Mouse (Mus musculus): ENCODE measurements around the gene Pmp22. TPM values are rescaled to one million over a fixed set of nuclear protein-coding genes. Genes with fewer than 3 reads are reported as not detected.

Gene Pmp22
- polyA plus RNA-seq, 1 experiment = 0.05 TPM

DNA sequence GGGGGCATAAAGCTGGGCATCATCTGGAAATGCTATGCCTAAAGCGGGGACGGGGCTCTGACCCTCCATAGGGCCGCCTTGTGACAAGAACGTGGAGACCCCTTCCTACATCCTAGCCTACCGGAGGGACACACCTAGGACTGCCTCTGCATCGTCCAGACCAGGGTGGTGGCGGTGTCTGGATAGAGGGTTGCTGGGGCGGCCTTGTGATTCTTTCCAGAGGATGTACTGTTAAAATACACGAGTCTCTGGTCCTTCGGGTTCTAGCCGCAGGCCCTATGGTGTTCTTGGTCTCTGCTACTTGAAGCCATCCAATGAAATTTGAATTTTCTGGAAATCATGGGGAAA lies 2.9 kb downstream of the Pmp22 start:
- peaks cover 61% of the 10 kb centered on the region for H3K27me3 ChIP-seq (ENCODE audit: control insufficient read depth)
- no peaks in the 10 kb centered on the region for H3K9me3 ChIP-seq (ENCODE audit: control insufficient read depth, low read length)
- peak overlapping the region; percentile 21 for H3K4me3 ChIP-seq (replicated peaks)
- H3K36me3 ChIP-seq (ENCODE audit: control insufficient read depth) = no peaks in the 10 kb centered on the region
- TF ChIP-seq TAL1 (IDR thresholded peaks at IDR 0.05; ENCODE audit: low read length) (no peak), GATA1 (IDR thresholded peaks at IDR 0.05; ENCODE audit: low read length) (no peak)
- H3K4me1 ChIP-seq (ENCODE audit: control insufficient read depth) = no peaks in the 10 kb centered on the region

DNA sequence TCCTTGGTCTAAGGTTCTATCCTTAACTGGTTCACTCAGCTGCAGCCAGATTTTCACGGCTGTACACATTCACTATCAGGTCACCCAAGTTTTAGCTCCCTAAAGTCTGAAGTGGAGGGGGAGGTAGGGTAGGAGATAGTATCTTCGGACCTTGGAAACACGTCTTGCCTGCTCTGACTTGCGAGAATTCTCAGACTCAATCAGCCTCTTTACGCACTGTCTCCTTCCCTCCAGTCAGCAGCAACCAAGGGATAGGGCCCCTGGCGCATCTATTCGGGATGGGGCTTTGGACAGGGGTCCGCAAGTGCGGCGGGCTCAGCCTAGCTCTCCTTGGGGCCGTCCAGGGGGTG lies 3.3 kb downstream of the Pmp22 start:
- peaks cover 61% of the 10 kb centered on the region for H3K27me3 ChIP-seq (ENCODE audit: control insufficient read depth)
- peak overlapping the region; percentile 8 for H3K4me3 ChIP-seq (replicated peaks)
- H3K4me1 ChIP-seq (ENCODE audit: control insufficient read depth) = no peaks in the 10 kb centered on the region
- TF ChIP-seq TAL1 (IDR thresholded peaks at IDR 0.05; ENCODE audit: low read length) = no peak
- no peak for TF ChIP-seq GATA1 (IDR thresholded peaks at IDR 0.05; ENCODE audit: low read length)
- H3K9me3 ChIP-seq (ENCODE audit: control insufficient read depth, low read length) = no peaks in the 10 kb centered on the region
- H3K36me3 ChIP-seq (ENCODE audit: control insufficient read depth) = no peaks in the 10 kb centered on the region

DNA sequence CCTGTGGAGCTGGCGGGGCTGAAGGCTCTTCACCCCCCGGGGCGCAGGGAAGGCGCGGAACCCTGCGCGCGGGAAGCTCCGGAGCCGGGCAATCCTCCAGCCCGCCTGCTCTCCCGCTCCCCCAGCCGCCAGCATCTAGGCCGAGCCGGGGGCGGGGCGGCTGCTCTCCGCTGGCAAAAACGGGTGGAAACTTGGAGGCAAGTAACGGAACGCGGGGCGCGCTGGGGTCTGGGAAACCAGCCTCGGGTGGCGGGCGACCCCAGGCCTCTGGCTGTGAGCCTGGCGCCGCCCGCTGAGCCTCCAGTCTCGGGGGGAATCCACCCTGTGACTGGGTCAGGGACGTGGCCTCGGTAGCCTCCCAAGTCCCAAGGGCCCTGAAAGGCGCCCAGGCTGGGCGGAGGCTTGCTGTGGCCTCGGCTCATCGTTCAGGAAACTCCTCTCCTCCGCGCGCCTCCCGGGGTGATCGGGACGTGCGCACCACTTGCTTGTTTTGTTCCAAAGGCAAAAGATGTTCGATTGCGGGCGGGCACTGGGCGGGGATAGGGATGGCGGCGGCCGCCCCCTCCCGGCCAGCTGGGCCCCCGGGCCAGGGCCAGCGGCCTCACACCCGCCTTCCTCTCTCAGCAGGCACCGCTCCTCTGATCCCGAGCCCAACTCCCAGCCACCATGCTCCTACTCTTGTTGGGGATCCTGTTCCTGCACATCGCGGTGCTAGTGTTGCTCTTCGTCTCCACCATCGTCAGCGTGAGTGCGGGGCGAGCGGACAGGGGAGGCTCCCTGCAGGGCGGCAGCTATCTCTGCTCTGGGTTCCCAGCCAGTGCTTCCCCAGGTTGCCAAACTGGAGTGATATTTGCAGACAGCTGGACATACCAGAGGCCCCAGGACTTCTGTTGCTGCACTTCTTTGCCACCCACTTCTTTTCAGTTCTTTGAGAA lies 4.0 kb downstream of the Pmp22 start:
- Histone ChIP-seq H3K36me3 (ENCODE audit: control insufficient read depth) (no peaks in the 10 kb centered on the region), H3K9me3 (ENCODE audit: control insufficient read depth, low read length) (no peaks in the 10 kb centered on the region), H3K4me3 (replicated peaks) (peak overlapping the region; percentile 5), H3K27me3 (ENCODE audit: control insufficient read depth) (peaks cover 61% of the 10 kb centered on the region), H3K4me1 (ENCODE audit: control insufficient read depth) (no peaks in the 10 kb centered on the region)
- TF ChIP-seq TAL1 (IDR thresholded peaks at IDR 0.05; ENCODE audit: low read length) (no peak), GATA1 (IDR thresholded peaks at IDR 0.05; ENCODE audit: low read length) (no peak)

DNA sequence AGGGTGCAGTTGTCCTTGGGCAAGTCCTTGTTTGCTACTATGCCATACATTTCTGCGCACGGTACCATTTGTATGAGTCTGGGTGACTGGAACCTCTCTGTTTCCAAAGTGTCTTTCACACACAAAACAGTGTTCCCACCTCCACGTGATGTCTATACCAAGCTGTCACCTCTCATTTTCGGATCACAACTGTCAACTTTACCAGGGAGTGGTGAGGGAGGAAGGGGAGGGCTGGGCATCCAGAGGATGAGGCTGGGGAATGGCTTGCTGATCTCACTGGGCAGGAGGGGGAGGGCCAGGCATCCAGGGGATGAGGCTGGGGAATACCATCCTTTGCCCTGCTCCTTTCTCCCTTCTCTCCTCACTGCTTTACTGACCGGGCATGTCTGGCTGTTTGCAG lies 5.2 kb downstream of the Pmp22 start:
- TF ChIP-seq GATA1 (IDR thresholded peaks at IDR 0.05; ENCODE audit: low read length) = no peak
- TF ChIP-seq TAL1 (IDR thresholded peaks at IDR 0.05; ENCODE audit: low read length) = no peak
- no peak overlapping the region for H3K4me3 ChIP-seq (replicated peaks)
- no peaks in the 10 kb centered on the region for H3K9me3 ChIP-seq (ENCODE audit: control insufficient read depth, low read length)
- no peaks in the 10 kb centered on the region for H3K4me1 ChIP-seq (ENCODE audit: control insufficient read depth)
- peaks cover 60% of the 10 kb centered on the region for H3K27me3 ChIP-seq (ENCODE audit: control insufficient read depth)
- H3K36me3 ChIP-seq (ENCODE audit: control insufficient read depth) = no peaks in the 10 kb centered on the region

DNA sequence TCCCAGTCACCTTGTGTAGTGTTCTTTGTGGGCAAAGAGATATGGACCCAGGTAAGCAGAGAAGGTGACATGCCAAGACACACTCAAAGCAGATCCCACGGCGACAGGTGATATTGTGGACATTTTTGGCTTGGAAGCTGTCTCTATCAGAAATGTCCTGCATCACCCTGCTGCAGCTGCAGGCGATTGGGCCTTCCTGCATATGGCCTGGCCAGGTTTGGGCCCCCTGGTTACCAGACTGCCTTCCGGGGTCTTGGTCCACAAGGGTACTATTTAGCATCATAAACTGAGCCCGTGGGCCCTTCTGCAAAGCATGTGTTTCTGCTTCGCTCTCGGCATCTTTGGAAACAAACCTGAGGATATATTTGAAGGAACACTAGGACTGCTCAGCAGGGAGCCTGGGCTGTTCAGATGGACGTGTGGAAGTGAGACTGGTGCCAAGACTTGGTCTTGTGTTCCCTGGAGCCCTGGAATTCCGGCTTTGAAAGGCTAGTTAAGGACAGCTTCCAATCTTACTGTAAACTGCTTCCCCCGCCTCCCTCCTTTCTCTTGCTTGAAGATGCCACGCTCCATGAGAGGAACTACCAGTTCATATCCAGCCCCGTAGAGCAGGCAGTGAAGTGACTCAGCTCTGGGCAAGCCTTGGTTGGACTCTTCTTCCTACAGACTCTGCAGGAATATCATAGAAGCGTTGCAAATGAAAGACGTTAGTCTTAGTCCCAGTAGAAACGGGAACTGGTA lies 6.1 kb downstream of the Pmp22 start:
- Histone ChIP-seq H3K27me3 (ENCODE audit: control insufficient read depth) (peaks cover 51% of the 10 kb centered on the region), H3K4me1 (ENCODE audit: control insufficient read depth) (no peaks in the 10 kb centered on the region), H3K36me3 (ENCODE audit: control insufficient read depth) (no peaks in the 10 kb centered on the region), H3K9me3 (ENCODE audit: control insufficient read depth, low read length) (no peaks in the 10 kb centered on the region), H3K4me3 (replicated peaks) (no peak overlapping the region)
- no peak for TF ChIP-seq TAL1 (IDR thresholded peaks at IDR 0.05; ENCODE audit: low read length)
- no peak for TF ChIP-seq GATA1 (IDR thresholded peaks at IDR 0.05; ENCODE audit: low read length)

DNA sequence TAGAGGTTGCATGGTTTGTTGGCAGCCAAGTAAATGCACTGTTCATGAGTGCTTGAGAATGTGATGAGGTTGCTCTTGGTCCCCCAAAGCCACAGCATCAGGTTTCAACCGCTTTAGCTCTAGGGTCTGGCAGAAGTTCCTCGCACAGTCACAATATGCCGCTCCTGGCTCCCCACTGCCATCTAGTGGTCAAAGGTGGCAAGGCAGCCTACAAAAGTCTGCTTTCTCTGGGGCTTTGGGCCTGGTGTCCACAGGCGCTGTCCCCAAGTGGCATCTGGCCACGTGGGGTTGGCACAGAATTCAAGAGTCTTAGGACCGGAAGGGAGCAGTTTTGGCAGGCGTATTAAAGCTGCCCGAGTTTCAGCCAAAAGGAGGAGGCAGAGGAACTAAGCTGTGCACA lies 6.8 kb downstream of the Pmp22 start:
- Histone ChIP-seq H3K27me3 (ENCODE audit: control insufficient read depth) (peaks cover 44% of the 10 kb centered on the region), H3K9me3 (ENCODE audit: control insufficient read depth, low read length) (no peaks in the 10 kb centered on the region), H3K4me1 (ENCODE audit: control insufficient read depth) (no peaks in the 10 kb centered on the region), H3K36me3 (ENCODE audit: control insufficient read depth) (no peaks in the 10 kb centered on the region), H3K4me3 (replicated peaks) (no peak overlapping the region)
- TF ChIP-seq TAL1 (IDR thresholded peaks at IDR 0.05; ENCODE audit: low read length) (no peak), GATA1 (IDR thresholded peaks at IDR 0.05; ENCODE audit: low read length) (no peak)

DNA sequence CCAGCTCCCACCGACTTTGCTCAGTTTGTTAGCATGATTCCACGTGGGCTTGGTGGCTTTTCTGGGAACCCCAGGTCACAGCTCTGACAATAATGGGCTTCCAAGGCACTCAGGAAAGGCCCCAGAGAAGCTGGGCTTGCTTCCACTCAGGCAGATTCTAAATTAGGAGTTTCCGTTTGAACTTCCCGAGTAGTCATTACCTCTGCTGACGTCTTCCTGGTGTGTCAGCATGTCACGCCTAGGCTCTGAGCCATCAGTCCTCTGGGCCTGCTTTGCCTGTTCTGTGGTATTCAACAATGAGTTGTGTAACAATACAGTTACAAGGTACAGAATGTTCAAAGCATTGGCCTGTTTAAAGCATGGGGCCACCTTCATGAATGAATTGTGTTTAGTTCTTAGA lies 7.4 kb downstream of the Pmp22 start:
- TF ChIP-seq GATA1 (IDR thresholded peaks at IDR 0.05; ENCODE audit: low read length) (no peak), TAL1 (IDR thresholded peaks at IDR 0.05; ENCODE audit: low read length) (no peak)
- Histone ChIP-seq H3K4me3 (replicated peaks) (no peak overlapping the region), H3K27me3 (ENCODE audit: control insufficient read depth) (peaks cover 38% of the 10 kb centered on the region), H3K4me1 (ENCODE audit: control insufficient read depth) (no peaks in the 10 kb centered on the region), H3K36me3 (ENCODE audit: control insufficient read depth) (no peaks in the 10 kb centered on the region), H3K9me3 (ENCODE audit: control insufficient read depth, low read length) (no peaks in the 10 kb centered on the region)

DNA sequence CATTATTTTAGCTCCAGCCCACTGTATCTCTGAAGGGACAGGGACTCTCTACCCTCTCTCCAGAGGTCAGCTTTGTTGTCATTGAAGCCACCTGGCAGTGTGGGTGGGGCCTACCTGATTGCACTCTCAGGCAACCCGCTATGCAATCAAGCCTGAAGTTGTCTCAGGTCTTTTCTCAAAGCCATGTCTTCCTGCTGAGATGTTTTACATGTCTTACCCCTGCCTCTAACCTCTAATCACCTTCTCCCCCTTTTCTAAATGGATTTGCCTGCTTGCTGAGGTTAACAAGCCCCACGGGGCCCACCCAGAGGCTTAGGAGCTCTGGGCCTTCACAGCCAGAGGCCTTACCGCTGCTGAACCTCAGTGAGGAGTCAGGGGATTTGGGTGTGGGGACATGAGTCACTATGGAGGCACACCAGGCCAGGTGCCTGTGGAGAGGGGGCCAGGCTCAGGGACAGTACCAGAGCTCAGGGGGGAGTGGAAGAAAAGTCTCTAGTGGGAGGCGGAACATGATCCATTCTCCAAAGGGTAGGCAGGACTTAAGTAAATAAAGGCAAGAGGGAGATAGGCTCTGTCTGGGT lies 8.1 kb downstream of the Pmp22 start:
- no peak overlapping the region for H3K4me3 ChIP-seq (replicated peaks)
- no peaks in the 10 kb centered on the region for H3K9me3 ChIP-seq (ENCODE audit: control insufficient read depth, low read length)
- TF ChIP-seq GATA1 (IDR thresholded peaks at IDR 0.05; ENCODE audit: low read length) (no peak), TAL1 (IDR thresholded peaks at IDR 0.05; ENCODE audit: low read length) (no peak)
- no peaks in the 10 kb centered on the region for H3K4me1 ChIP-seq (ENCODE audit: control insufficient read depth)
- peaks cover 31% of the 10 kb centered on the region for H3K27me3 ChIP-seq (ENCODE audit: control insufficient read depth)
- no peaks in the 10 kb centered on the region for H3K36me3 ChIP-seq (ENCODE audit: control insufficient read depth)

DNA sequence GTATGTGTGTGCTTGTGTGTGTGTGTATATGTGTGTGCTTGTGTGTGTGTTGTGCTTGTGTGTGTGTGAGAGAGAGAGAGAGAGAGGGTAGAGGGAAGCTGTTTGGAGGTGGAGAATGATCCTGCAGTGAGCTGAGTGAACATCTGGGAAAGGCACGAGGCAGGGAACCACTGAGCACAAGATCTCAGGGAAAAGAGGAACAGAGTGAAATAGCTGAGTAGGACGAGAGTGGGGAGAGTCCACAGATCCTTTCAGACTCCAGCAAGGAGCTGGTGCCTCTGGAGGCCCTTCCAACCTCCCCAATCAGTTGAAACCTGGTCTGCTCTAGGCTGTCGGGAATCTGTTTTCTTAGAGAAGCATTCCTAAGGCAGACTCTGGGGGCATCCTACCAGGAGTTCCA lies 10.0 kb downstream of the Pmp22 start:
- H3K36me3 ChIP-seq (ENCODE audit: control insufficient read depth) = no peaks in the 10 kb centered on the region
- TF ChIP-seq GATA1 (IDR thresholded peaks at IDR 0.05; ENCODE audit: low read length) (no peak), TAL1 (IDR thresholded peaks at IDR 0.05; ENCODE audit: low read length) (no peak)
- no peaks in the 10 kb centered on the region for H3K9me3 ChIP-seq (ENCODE audit: control insufficient read depth, low read length)
- peaks cover 13% of the 10 kb centered on the region for H3K27me3 ChIP-seq (ENCODE audit: control insufficient read depth)
- no peak overlapping the region for H3K4me3 ChIP-seq (replicated peaks)
- no peaks in the 10 kb centered on the region for H3K4me1 ChIP-seq (ENCODE audit: control insufficient read depth)
